Mouse (Mus musculus): Measurements from ENCODE around the gene Ss18l2.

Gene Ss18l2

DNA sequence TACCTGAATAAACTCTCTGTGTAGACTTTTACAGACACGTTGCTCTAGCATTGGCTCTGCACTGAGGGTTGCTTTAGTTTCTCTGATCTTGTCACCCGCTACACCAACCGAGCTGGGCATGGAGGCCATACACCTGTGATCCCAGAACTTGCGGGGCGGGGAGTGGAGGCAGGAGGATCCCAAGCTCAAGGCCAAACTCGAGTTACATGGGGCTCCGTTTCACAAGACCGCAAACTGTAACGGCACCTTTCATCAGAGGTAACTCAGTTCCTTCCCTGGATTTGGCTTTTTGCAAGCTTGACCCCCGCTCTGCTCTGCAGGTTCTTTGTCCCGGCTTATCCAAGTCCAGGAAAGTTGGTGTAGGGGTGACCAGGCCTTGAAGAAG is 5.9 kb upstream of the Ss18l2 start:
- no peak for DNase-seq (ENCODE audit: low spot score)

DNA sequence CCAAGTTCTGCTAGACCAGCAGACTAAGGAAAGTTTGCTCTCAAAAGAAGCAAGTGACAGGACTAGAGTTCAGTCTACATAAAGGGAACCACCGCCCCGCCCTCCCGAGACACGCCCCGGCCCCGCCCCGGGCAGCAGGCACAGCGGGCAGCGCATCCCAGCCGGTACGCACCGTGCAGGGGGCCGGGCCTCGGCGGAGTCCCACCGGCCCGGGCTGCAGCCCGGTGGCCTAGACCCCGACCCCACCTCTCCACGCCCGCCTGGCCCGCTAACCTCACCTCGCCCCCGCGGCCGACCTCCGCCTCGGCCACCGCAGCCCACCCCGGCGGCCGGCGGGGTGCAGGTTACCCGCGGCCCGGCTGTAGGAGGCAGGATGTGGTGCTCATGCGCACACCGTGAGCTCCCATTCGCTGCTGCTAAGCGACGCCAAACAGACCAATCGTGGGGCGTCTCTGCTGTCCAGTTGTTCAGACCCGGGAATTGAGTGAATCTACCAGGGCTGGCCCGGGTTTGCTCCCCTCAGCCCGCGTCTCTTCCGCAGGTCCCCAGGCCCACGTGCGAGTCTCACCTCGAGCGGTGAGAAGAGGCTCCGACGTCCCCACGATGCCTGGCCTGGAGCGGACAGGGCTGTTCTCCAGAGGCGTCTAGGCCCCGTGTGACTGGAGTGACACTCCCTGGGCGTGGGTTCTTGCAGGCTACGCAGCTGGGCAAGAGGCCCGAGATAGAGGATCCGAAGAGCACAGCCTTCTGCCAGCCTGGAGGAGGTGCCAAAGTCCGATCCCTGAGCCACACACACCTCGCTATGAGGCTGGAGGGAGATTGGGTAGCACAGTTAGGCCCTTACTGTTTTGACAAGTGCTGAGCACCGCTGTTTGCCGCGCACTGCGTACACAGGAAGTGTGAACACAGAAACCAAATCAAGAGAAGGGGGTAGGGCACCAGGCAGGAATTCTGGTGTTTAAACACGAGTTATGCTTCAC is 5.2 kb upstream of the Ss18l2 start, which contains the start of gene Sec22c:
Gene Sec22c (minus strand): TSS at position 845 of the 980 bp plus-strand sequence.
- peak; percentile 75 for DNase-seq (ENCODE audit: low spot score)

DNA sequence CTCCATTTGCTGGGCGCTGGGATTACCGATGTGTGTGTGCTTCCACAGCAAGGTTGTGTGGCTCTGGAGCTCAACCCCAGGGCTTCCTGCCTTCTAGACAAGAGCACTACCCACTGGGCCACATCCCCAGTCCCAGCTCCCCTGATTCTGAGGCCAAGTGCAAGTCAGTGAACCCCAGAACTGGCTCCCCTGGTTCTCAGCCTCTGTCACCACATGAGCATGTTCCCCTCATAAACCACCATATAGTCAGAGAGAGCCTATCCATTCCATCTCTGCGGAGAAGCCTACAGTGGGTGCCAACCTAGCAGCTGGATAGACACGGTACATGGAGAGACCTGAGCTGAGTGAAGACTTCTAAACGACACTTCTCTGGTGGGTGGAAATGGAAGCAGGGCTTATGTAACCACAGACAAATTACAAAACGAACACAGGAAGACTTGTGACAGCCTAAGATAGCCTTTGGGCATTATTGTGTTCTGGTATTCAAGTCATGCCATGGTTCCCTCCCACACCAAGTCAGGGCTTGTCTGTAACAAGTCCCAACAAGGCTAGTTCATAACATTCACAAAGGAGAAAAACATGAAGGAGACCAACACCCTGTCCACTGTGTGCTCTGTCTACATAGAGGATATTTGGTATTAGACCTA is 4.0 kb upstream of the Ss18l2 start:
- DNase-seq (ENCODE audit: low spot score) = no peak

DNA sequence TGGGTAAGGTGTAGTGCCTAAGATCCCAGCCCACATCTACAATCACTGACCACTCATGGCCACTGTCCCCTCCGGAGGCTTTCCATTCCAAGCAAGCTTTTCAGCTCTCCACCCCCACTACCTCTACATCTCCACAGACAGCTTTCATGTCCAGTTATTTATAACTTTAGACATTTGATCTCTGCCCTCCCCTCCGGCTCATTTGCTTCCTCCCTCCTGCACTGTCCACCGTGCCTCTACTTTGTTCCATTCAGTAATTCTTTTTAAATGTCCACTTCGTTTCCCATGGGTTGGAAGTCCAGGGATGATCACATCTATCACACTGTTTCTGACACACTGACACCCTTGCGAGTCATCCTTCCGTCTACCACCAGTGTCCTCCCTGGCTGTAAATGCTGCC is 2.3 kb upstream of the Ss18l2 start:
- no peak for DNase-seq (ENCODE audit: low spot score)

DNA sequence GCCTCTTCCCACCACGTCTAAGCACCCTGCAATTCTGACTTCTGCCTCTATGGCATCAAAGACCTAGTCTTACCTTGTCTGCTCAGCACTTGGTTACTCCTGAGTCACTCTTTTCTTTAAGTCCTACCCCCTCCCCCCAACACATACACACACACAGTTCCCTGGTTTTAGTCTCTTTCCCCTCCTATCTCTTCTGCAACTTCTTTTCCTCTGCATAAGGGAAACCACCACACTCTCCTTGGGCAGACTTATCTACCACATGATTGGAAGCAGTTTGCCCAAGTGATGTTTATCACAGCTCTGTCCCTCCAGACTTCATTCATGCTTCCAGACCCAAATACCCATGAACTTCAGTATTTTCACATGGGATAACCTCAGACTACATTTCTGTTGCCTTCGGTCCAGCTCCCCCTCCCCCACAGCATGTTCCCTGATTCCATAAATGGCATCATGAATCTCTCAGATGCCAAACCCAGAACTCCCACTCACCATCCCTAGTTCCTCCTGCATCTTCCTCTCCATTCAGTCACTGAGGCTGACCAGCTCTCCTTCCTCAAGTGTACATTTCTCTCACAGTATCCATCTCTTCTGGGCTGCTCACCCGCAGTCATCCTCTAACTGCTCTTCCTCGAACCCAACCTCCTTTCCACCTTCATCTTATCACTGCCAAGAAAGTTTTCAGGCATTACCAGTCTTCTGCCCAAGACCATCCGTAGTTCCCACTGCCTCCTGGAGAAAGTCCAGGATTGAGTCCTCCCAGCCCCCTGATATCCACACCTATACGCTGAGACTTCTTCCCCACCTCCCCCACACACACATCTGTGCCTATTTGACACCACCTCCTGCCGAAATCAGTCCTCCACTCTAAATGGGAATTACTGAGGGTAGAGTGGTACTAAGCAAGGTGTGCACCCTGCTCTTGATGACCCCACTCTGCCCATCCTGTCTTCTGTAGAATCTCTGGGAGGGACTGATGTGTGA is 1.3 kb upstream of the Ss18l2 start:
- no peak for DNase-seq (ENCODE audit: low spot score)

DNA sequence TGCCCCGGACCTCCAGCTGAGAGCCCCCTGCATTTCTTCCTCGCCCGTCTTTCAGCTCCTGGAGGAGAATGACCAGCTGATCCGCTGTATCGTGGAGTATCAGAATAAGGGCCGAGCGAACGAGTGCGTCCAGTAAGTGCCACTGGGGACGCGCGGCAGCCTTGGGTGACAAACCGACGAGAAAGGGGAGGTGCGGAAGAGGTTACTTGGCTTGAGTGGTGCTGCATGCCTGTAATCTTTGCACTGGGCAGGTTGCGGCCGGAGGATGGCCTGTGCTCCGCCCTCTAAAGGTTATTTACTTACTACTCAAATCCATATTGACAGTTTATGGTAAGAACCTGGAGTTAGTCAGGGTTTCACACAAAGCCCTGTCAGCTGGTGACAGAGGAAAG is 451 bp downstream of the Ss18l2 start:
- no peak for DNase-seq (ENCODE audit: low spot score)

DNA sequence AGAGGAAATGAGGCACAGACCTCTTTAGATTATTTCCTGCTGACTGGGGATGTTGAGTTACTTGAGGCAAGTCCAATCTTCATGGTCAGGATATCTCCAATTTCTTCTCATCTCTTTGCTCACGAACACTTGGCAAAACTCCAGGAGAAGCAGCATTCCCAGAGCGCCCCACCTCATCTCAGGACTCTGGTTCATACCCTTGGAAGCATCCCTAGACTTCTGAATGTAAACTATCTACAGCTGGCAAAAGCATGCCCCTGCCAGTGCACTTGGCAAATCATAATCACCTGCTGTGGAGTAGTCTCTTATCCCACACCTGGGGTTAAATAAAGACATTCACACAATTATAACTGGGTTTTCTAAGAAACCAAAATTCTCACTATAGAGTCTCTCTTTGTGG is 6.9 kb downstream of the Ss18l2 start:
- DNase-seq (ENCODE audit: low spot score) = no peak

DNA sequence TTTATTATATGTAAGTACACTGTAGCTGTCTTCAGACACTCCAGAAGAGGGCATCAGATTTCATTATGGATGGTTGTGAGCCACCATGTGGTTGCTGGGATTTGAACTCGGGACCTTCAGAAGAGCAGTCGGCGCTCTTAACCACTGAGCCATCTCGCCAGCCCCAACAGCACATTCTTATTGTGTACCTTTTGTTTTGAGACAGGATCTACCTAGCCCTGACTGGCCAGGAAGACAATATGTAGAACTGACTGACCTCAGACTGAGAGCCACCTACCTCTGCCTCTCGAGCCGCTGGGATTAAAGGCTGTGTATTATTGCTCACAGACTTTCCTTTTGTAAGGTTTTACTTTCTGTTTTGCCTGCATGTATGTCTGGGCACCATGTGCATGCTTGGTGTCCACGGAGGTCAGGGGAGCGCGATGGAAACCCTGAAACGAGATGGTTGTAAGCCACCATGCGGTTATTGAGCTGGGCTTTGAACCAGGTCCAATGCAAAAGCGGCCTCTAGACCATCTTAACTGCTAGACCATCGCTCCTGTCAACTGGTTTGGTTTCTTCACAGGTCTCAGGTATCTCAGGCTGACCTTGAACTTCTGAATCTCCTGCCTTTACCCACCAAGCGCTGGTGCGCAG is 8.1 kb downstream of the Ss18l2 start:
- DNase-seq (ENCODE audit: low spot score) = peak; percentile 21

DNA sequence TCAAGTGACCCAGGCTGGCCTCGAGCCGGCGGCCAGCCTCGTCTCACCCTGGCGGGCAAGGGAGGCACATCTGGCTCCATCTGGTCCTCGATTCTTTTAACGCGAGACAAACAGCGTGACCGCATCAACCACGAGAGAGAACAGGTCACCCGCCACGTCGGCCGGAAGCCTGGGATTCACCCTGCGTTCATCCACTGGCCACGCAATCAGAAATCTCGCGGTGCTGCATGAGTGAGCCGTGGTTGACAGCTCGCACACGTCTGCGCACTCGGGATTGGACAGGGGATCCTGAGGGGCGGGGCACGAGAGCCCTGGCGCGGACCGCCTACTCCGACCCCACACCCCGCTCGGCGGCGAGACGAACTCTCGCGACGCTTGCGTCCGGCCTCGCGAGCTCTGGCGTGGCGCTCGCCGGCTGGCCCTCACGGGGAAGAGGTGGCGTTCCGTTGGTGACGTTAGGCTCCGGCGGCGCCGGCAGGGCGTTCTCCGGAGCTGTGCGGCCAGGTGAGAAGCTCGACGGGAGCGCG is 8.7 kb downstream of the Ss18l2 start, which contains the start of gene Nktr:
Gene Nktr (plus strand): TSS at position 378 of the 527 bp plus-strand sequence.
- peak; percentile 91 for DNase-seq (ENCODE audit: low spot score)

DNA sequence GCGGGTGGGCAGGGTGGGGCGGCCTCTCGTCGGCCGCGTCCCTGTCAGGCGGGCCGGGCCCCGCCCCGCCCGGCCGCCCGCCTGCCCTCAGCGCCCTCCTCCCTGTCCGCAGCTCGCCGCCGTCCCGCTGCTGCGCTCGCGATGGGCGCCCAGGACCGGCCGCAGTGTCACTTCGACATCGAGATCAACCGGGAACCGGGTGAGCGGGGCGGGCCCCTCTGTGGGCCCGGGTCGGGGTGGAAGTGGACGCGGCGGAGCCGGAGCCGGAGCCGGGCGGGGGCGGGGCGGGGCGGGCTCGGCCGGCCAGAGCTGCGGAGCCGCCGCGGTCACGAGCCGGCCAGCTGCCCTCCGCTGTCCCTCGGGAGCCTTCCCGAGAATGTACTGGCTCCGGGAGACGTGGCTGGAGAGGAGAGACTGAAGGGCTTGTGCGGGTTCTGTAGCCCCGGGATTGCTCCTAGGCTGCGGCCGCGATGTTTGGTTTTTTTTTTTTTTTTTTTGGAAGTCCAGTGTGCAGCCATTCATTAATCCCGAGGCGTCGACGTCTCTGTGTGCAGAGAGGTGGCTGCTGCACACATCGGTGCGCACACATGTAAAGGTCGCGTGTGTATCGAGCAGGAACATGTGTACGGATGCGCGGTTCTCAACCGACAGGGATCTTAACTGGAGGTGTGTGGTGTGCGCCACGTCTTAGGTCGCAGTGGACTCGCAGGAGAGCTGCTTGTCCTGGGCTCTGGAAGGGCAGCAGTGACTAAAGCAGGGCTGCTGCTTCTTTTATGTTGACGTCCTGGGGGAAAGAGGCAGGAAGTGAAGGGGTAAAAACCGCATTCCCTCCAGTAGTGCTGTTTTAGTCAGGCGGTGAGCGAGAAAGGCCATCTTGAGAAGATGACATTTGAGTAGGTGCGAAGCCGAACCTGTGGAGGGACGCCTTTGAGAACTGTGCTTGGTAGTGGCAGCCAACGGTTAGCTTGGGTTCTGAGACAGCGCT is 9.5 kb downstream of the Ss18l2 start:
- peak; percentile 51 for DNase-seq (ENCODE audit: low spot score)

DNA sequence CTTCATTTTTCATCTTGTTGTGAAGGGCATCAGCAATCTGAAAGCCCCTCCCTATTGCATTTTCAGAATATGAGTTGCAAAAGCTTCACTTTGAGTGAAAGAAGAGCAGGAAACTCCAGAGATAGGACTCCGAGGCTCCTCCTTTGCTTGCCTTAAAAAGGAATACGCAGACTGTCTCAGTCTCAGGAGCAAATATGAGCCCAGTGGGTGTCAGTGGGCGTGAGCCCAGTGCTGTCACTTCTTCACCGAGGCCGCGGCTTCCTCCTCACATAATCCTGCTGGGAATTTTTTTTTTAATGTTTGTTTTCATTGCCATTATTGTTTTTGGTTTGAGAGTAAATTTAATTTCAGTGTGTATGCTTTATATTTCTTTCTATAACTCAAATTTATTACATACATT is 30.4 kb downstream of the Ss18l2 start:
- no peak for DNase-seq (ENCODE audit: low spot score)

DNA sequence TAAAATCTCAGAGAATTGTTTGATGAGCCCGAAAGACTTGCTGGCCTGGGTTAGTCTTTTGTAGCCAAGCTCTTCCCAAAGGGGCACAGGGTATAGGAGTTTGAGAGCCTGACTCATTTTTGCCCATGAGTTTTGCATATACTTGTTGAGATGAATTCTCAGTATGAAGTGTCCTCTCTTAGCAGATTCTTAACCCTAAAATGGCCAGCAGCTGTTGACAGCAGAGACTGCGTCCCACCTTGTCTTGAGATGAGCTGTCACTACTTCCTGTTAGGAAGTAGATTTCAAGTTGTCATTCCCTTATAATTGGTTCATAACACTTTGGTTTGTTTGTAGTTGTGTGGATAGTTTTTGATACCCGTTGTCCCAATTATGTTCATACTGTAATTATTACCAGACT is 31.0 kb downstream of the Ss18l2 start:
- no peak for DNase-seq (ENCODE audit: low spot score)

DNA sequence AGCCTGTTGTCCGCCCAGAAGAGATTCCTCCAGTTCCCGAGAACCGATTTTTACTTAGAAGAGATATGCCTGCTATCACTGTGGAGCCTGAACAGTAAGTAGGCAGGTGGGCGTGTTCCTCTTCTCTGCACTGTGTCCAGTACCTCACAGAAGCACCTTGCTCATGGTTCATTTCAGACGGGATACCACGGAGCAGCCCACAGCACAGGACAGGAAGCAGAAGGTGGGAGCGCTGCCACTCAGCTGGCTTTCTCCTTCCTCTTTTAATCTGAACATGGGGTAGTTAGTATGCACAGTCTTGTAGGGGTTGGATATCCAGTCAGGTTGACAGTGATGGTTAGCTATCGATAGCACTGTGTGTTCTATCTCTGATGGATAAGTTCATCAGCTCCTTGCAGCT is 33.9 kb downstream of the Ss18l2 start:
- no peak for DNase-seq (ENCODE audit: low spot score)

DNA sequence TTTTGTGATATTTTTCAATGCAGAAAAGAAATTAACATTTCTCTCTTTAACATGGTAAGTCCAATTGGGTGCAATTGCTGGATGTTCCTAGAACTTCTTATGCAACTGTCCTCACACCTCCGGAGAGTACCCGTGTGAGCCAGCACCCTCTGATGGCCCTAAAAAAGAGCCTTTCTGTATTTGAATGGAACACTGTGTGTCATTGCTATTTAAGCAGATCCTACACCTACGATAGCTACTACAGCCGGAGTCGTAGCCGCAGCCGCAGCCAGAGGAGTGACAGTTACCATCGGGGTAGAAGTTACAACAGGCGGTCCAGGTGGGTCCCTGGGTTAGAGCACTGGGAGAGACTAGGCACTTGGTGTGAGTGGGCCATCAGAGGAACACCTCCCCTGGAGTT is 42.6 kb downstream of the Ss18l2 start:
- DNase-seq (ENCODE audit: low spot score) = no peak

DNA sequence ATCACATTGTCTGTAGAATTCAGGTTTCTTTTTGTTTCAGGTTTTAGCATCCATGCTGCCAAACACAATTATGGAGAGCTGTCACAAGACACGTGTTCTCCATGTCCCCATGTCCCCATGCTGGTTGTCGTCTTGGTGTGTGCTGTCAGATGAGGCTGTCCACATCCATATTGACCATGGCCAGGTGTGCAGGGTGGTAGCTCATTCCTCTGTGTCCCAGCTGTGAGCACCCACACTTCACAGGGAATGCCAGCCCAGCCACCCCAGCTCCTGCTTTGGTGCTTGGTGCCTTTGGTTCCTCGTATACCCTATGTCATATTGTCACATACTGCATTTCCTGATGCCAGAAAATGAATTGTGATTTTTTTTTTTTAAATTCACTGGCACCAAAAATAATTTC is 44.5 kb downstream of the Ss18l2 start:
- no peak for DNase-seq (ENCODE audit: low spot score)

DNA sequence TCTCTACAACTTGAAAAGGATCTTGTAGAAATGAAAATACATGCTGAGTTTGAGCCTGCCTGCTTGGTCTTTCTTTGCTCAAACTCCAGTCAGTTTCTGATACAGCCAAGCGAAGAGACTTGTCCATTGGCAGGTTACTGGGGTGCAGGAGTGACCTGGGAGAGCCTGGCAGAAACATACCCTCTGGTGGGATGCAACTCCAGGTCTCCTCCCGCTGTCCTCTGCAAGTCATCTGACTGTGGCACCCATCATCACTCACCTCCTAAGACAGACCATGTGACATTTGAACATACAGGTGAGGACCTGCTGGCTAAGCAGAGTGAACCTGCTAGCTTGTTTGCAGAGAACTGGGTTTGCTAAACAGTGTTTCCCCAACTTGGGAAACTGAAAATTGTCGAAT is 46.7 kb downstream of the Ss18l2 start:
- no peak for DNase-seq (ENCODE audit: low spot score)

DNA sequence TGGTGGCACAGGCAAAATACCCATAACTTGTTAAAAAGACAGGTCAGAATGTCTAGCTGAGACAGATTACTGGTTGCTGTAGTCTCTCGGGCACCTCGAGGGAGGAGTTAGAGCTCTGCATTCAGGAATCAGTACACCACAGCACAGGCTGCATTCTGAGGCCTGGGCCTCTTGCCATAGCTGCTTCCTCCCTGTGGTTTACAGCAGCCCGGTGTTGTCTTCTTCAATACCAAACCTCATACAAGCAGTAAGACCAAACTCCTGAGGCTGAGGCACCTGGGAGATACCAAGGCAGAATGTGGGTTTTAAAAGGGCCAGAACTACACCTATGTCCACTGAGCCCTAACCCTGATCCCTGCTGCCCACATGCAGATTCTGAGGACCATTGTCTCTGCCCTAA is 47.3 kb downstream of the Ss18l2 start:
- no peak for DNase-seq (ENCODE audit: low spot score)

DNA sequence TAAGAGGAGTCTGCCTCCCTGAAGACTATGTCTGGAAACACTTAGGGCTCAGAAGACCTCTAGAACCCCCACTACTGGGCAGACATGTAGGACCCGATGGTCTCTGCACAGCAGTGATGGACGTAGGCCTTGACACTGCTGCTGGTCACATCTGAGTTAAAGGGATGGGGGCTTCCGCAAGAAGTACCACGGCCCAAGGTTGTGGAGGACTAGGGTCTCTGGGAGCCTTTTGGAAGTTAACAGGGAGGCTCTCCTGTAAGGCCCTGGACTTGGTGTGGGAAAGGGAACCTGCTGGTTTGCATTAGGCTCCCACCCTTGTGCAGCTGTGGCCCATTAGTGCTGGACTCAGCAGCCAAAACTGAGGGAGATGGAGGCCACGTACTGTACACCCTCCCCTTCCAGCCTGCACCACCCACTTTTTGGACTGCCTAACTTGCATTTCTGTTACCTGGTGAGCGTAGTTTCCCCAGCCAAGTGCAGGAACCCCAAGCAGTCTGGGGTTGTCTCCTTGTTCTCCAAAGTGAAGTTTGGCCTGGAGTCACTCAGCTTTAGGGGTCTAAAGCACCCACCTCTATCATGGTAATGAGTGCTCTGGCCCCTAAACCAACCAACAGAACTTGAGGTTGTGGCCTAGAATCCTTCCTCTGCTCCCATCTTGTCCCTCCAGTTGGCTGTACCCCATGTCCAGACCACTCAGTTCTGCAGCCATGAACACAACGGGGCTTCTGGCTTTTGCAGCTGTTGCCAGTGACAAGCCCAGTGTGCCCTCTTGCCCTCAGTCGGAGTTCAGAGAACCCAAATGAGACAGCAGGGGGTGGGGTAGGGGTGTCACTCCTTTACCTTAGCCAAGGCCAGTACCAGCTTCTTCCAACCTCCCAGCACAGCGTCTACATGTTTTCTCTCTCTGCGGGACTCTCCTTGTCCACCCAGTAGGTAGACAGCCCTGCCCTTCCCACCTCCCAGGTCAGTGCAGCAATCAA is 48.0 kb downstream of the Ss18l2 start:
- no peak for DNase-seq (ENCODE audit: low spot score)

Data from ovary, postnatal 14 days (tissue).